Mouse (Mus musculus): ENCODE measurements around the gene Aox1. TPM values are rescaled to one million over a fixed set of nuclear protein-coding genes. Genes with fewer than 3 reads are reported as not detected.

Gene Aox1
- total RNA-seq, 4 experiments from 2014 or later = 7.2 to 9.7 (median 7.8) TPM

GRCm38 (mm10) chr1:58107066-58107465, 77.3 kb downstream of the Aox1 start:
- DNase-seq (ENCODE audit: low spot score in 2 of 2) = no peak

- DNase-seq (ENCODE audit: low spot score in 2 of 2) = no peak
These were observed 80.5 kb downstream of the Aox1 start for GRCm38 (mm10) chr1:58110241-58110640.

GRCm38 (mm10) chr1:58111315-58111714, 81.6 kb downstream of the Aox1 start:
- DNase-seq (ENCODE audit: low spot score in 2 of 2) = no peak

GRCm38 (mm10) chr1:58112880-58113279, 83.1 kb downstream of the Aox1 start, which contains the start of gene Aox3:
Aox3 (plus strand) TSS chr1:58113130.
- DNase-seq (ENCODE audit: low spot score in 2 of 2) = peak; percentile 75 to 77

GRCm38 (mm10) chr1:58113441-58113840, 83.7 kb downstream of the Aox1 start:
- DNase-seq (ENCODE audit: low spot score in 2 of 2) = no peak

- DNase-seq (ENCODE audit: low spot score in 2 of 2) = no peak
These were observed 84.4 kb downstream of the Aox1 start for GRCm38 (mm10) chr1:58114021-58114560.

GRCm38 (mm10) chr1:58114666-58115375, 85.1 kb downstream of the Aox1 start:
- DNase-seq (ENCODE audit: low spot score in 2 of 2) = no peak

- DNase-seq (ENCODE audit: low spot score in 2 of 2) = no peak
These were observed 88.5 kb downstream of the Aox1 start for GRCm38 (mm10) chr1:58118231-58118630.

GRCm38 (mm10) chr1:58124901-58125300, 95.2 kb downstream of the Aox1 start:
- no peak for DNase-seq (ENCODE audit: low spot score in 2 of 2)

GRCm38 (mm10) chr1:58137891-58138290, 108.2 kb downstream of the Aox1 start:
- no peak for DNase-seq (ENCODE audit: low spot score in 2 of 2)

GRCm38 (mm10) chr1:58138986-58139385, 109.3 kb downstream of the Aox1 start:
- no peak for DNase-seq (ENCODE audit: low spot score in 2 of 2)

GRCm38 (mm10) chr1:58140607-58141006, 110.9 kb downstream of the Aox1 start:
- DNase-seq (ENCODE audit: low spot score in 2 of 2) = no peak

- no peak for DNase-seq (ENCODE audit: low spot score in 2 of 2)
These were observed 114.8 kb downstream of the Aox1 start for GRCm38 (mm10) chr1:58144384-58145069.

GRCm38 (mm10) chr1:58146026-58146425, 116.3 kb downstream of the Aox1 start:
- DNase-seq (ENCODE audit: low spot score in 2 of 2) = no peak

GRCm38 (mm10) chr1:58147776-58148175, 118.0 kb downstream of the Aox1 start:
- DNase-seq (ENCODE audit: low spot score in 2 of 2) = no peak

- no peak for DNase-seq (ENCODE audit: low spot score in 2 of 2)
These were observed 122.5 kb downstream of the Aox1 start for GRCm38 (mm10) chr1:58152247-58152646.

Other genes starting within 250 kb of the Aox1 start
- gene Sgo2a, start 34.0 kb upstream of the Aox1 start, total RNA-seq (2022) = under 1 TPM; 0.22 to 0.48 (median 0.30) TPM
- gene Kctd18, start 11.0 kb upstream of the Aox1 start, total RNA-seq (2022) = 1 to 10 TPM; 3.2 to 8.6 (median 6.6) TPM
- 1 to 10 TPM in 2 of 4 experiments, under 1 TPM in 2; 0.73 to 2.0 (median 1.4) TPM for gene Aox3, start 83.2 kb downstream of the Aox1 start, total RNA-seq (2022)
- gene Aox4, start 180.5 kb downstream of the Aox1 start, total RNA-seq (2022) = not detected
- under 1 TPM; 0.04 to 0.24 (median 0.08) TPM for gene Aox2, start 248.4 kb downstream of the Aox1 start, total RNA-seq (2022)

All from gastrocnemius, adult 8-10 months (tissue).